9 mouse cellular contexts compared by ENCODE assay signal in genomic region chr11:107449169-107449910, GRCm38 (mm10). TPM values are rescaled to one million over a fixed set of nuclear protein-coding genes. Genes with fewer than 3 reads are reported as not detected.
DNase-seq lines count a peak whose midpoint lies in the region; ATAC-seq lines count a peak whose summit lies in the region.
"Had no signal": no experiment of that assay in that cellular context is flagged by ENCODE, and none has a peak within 500 bp of the region (broad histone marks: within the 10 kb centered on the region; RNA-seq: fewer than 3 reads in every experiment).

No protein-coding gene starts in this region.

- H3K4me1 ChIP-seq in midbrain, embryonic 13.5 days (replicated peaks): peaks cover 4% of the 10 kb centered on the region; the same call in 1 of the 2 replicates

- H3K9ac ChIP-seq in midbrain, embryonic 13.5 days (replicated peaks): no peak overlapping the region
- H3K9ac ChIP-seq: hindbrain, embryonic 15.5 days had no signal

- 71% methylated on average over 17 of the region's 17 CpGs for WGBS in midbrain, embryonic 13.5 days

- 0 out of 2 replicates have a peak, but pooled peaks cover 4% of the 10 kb centered on the region for H3K9me3 ChIP-seq in midbrain, embryonic 13.5 days
- H3K9me3 ChIP-seq: hindbrain, embryonic 15.5 days had no signal

- no peaks in the 10 kb centered on the region for H3K27me3 ChIP-seq in midbrain, embryonic 13.5 days
- H3K27me3 ChIP-seq: hindbrain, embryonic 15.5 days had no signal

- H3K4me2 ChIP-seq in midbrain, embryonic 13.5 days (replicated peaks): no peak overlapping the region
- H3K4me2 ChIP-seq: hindbrain, embryonic 15.5 days had no signal

- peak; percentile 36 for DNase-seq in thymus, postnatal 25 days
- no peak for DNase-seq in thymus, adult 18-20 months
- DNase-seq in c-Kit-positive CD71-positive TER-119-positive erythroid progenitor cells, embryonic 14.5 days (ENCODE audit: low spot score): peak; percentile 70
- peak; percentile 84 for DNase-seq in liver
- peak; percentile 41 for DNase-seq in thymus, postnatal 4 days
- DNase-seq in layer of hippocampus, postnatal 36 days: no peak
- DNase-seq: adrenal gland, adult 2 months had no signal

- no peak for ATAC-seq in midbrain, embryonic 13.5 days

- no peak overlapping the region for H3K4me3 ChIP-seq in midbrain, embryonic 13.5 days (replicated peaks)
- H3K4me3 ChIP-seq: hindbrain, embryonic 15.5 days had no signal

- H3K27ac ChIP-seq in midbrain, embryonic 13.5 days: no peak overlapping the region
- H3K27ac ChIP-seq: hindbrain, embryonic 15.5 days had no signal

- H3K36me3 ChIP-seq in midbrain, embryonic 13.5 days: peaks cover 11% of the 10 kb centered on the region

RNA-seq across cellular contexts. Expression of gene Pitpnc1, which starts 21.2 kb away (rescaled TPM):
- 35.0 and 36.7 TPM in 2 replicates for polyA plus RNA-seq in midbrain, embryonic 13.5 days (2015; fragmentation: Nextera tagmentation; extraction: Ambion mirVana)
- 10 to 100 TPM; 48.9 to 53.6 TPM for total RNA-seq in layer of hippocampus, postnatal 36 days (2021)

RNA-seq across cellular contexts. Expression of gene Psmd12, which starts 29.9 kb away (rescaled TPM):
- 175 and 178 TPM in 2 replicates for polyA plus RNA-seq in midbrain, embryonic 13.5 days (2015; fragmentation: Nextera tagmentation; extraction: Ambion mirVana)
- 10 to 100 TPM; 67.9 to 70.2 TPM for total RNA-seq in layer of hippocampus, postnatal 36 days (2021)

Comparison
In these comparisons a context has a peak if more than half of its experiments do, and no peak if none do; other contexts are left out.
1. DNase-seq: peak in thymus, postnatal 25 days (single experiment), c-Kit-positive CD71-positive TER-119-positive erythroid progenitor cells, embryonic 14.5 days (single experiment), liver (single experiment) and thymus, postnatal 4 days (single experiment); none in thymus, adult 18-20 months (0 of 2) and layer of hippocampus, postnatal 36 days (0 of 2).